Mouse (Mus musculus) gastrocnemius, postnatal 10 days (tissue): ENCODE measurements around the gene Gdf7. TPM values are rescaled to one million over a fixed set of nuclear protein-coding genes. Genes with fewer than 3 reads are reported as not detected.

Source experiments
- DNase-seq: peaks from one replicate; pipeline ENCODE4 v3.0.0; 2021; ENCODE audit warnings: mixed read lengths
- total RNA-seq, 2 experiments: library from RNA; stranded (reverse); gene quantifications; 2 replicates each; pipeline ENCODE4 v1.2.3; 2021

Gene Gdf7
- total RNA-seq, 2 experiments from 2014 or later = not detected

DNA sequence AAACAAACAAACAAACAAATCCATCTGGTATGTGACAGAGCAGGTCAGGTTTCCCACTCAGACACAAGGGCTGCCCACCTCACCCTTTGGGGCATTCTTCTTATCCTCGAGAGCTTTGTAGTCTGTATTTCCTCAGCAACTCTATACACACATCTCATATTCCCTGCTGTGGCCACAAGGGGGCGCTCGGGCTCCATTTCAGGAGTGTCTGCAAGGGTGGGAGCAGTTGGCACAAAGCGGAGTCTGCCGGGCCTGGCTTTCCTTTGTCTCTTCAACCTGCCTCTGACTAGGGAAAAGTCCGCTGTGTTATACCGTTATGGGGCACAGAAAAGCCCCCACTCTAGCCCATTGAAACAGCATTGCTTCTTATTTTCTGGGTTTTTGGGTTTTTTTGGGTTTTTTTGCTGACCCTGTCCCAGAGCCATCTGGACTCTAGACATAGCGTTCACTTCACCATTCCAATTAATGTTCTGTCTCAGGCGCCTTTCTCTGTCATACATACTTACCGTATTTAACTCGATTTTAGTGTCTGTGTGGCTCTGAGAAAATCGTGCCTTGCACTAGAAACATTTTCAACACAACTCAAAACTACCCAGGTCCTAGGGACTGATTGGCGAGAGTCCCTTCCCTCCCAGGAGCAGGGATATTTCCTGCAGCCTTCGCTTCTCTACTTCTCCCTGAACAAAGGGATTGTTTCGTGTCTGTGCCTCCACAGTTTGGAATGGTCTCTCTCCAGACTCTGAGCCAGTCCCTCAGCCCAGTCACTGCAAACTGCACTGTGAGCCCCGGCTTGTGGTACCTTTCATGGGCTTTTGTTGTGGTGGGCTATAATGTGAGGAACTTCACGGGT, 25.3 kb upstream of the Gdf7 start:
- DNase-seq = peak; percentile 97

DNA sequence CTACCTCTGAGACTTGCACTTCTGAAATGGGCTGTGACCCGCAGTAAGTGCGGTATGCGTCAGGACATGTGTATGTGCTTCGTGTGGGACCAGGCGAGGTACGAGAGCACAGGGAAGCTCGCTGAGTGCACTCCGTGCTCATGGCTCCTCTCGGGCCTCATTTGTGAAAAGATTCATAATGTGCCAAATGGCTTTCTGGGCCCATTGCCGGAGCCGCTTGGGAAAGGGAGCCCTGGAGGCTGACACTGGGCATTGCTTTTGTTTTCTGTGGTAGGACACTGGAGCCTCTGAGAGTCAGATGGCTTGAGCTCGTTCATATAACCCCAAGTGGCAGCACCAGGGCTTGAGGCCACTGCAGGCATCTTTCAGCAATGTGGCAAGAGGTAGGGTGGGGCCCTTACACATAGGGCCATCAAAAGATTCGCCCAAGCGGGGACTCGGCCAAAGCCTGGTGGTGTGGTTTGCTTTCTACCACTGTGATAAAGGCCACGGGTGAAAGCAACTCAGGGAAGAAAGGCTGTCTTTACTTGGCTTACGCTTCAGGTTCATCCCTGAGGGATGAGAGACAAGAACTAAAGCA, 24.3 kb upstream of the Gdf7 start:
- no peak for DNase-seq

DNA sequence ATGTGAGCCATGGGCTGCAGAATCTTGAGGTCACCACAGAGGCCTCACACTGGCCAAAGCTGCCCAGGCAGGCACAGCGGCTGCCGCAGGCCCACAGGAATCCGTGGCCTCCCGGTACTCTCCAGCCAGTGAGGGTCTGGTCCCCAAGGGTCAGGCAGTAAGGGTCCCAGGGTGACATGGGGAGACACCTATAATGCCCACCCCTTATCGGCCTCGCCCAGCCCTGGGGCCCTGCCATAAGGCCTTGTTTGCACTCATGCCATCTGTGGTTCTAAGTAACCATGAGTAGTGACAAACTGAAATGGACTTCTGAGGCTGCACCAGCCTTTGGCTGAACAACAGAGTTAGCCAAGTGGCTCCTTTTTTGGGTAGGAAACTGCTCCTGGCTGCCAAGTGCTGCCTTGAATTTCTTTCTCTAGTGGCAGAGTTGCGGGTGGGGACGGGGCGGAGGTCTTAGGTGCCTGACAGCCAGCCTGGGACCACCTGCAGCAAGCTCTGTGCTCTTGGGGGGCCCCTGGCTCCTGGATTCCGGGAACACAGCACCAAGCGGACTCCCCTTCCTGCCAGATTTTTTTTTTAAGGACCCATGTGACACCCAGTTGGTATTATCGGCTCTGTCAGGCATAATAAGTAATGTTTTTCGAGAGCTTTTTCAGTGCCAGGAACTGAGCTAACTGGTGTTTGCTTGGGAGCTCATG, 23.6 kb upstream of the Gdf7 start:
- no peak for DNase-seq

GRCm38 (mm10) chr12:8324086-8324485, 22.3 kb upstream of the Gdf7 start:
- DNase-seq = no peak

DNA sequence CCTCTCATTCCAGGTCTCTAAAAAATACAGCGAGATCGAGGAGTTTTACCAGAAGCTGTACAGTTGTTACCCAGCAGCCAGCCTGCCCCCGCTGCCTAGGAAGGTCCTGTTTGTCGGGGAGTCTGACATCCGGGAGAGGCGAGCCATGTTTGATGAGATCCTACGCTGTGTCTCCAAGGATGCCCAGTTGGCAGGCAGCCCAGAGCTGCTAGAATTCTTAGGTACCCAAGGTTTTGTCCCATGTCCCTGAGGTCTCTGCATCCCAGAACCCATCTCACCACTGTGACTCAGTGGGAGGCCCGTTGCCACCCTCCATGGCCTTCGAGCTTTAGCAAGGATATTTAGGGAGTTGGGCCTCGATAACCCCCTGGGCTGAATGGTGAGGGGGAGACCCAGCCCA, 19.8 kb upstream of the Gdf7 start:
- DNase-seq = no peak

GRCm38 (mm10) chr12:8320084-8320713, 18.4 kb upstream of the Gdf7 start:
- DNase-seq = peak; percentile 91

- no peak for DNase-seq
Observed at GRCm38 (mm10) chr12:8316541-8316940, 14.8 kb upstream of the Gdf7 start.

- DNase-seq = no peak
Observed at GRCm38 (mm10) chr12:8313773-8314172, 12.0 kb upstream of the Gdf7 start.

DNA sequence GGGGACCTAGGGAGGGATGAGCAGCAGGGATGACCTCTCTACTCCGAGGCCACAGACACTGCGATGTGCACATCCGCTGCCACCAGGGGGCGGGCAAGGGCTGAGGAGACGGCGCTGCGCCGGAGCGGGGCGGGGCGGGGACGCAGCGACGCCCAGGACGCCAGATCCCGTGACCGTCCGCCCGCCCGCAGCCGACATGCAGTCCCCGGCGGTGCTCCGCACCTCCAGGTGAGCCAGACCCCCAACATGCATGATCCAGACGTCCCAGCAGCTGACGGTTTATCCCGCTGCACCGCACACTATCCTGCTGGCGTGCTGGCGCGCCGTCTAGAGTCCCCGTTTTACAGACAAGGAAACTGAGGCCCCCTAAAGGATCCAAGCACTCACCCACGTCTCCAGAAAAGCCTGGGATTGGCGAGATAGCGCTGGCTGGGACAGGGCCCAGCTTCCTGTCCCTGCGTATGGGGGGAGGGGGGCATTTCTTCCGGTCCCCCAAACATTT, 11.6 kb upstream of the Gdf7 start, which contains the start of gene Hs1bp3:
Hs1bp3 (plus strand) TSS at position 163 of the 502 bp plus-strand sequence.
- peak; percentile 96 for DNase-seq

DNA sequence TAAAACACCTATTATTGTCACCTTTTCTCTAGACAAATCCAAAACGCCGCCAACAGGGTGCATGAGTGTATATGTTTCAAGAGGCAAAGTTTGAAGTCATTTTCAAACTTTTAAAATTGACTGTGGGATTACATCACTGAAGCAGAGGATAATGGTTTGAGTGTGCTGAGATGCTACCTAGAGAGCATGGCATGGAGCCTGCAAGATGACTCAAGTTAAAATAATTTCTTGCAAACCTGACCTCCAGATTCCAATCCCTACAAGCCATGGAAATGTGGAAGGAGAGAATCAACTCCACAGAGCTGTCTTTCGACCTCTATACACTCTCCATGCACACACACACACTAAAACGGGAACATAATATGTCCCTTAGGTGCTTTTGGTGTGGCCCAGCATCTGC, 10.5 kb upstream of the Gdf7 start:
- no peak for DNase-seq

GRCm38 (mm10) chr12:8310992-8311391, 9.2 kb upstream of the Gdf7 start:
- DNase-seq = no peak

GRCm38 (mm10) chr12:8306910-8307309, 5.2 kb upstream of the Gdf7 start:
- DNase-seq = no peak

DNA sequence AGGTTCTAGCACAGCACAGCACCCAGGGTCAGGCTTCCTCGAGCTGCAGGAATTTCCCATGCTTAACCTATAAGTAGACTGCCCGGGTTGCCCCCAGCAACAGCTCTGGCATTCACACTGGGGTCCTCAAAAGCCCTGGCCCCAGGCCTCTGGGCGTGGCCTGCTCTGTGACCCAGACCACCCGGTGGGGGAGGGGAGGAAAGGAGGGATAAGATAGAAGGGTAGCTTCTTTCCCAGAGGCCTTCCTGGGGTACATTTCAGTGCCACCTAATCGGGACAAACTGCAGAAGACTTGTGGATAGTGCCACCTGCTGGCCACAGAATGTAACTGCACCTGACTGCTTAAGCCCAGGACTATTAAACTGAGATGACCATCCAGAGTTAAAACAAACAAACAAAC, 4.7 kb upstream of the Gdf7 start:
- peak; percentile 61 for DNase-seq

DNA sequence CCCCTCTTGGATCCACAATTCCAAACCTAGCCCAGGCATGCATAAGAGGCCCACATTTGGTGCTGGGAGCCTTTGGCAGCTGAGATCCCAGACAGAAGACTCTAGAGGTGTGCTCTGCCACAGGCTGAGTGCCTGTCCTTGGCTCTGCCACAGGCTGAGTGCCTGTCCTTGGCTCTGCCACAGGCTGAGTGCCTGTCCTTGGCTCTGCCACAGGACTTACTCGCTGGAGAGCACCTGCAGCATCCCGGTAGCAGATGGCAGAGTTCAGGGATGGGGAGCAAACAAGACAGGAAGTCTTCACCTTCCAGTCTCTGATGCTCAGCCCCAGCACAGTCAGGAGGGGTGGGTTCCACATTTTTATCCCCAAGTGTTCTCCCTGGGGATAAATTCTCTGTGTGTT, 3.5 kb upstream of the Gdf7 start:
- no peak for DNase-seq

GRCm38 (mm10) chr12:8301011-8301814, 541 bp downstream of the Gdf7 start:
- DNase-seq = no peak

GRCm38 (mm10) chr12:8300521-8300920, 1.2 kb downstream of the Gdf7 start:
- DNase-seq = no peak

- DNase-seq = no peak
Observed at GRCm38 (mm10) chr12:8300111-8300480, 1.7 kb downstream of the Gdf7 start.

GRCm38 (mm10) chr12:8299143-8300110, 2.3 kb downstream of the Gdf7 start:
- no peak for DNase-seq

DNA sequence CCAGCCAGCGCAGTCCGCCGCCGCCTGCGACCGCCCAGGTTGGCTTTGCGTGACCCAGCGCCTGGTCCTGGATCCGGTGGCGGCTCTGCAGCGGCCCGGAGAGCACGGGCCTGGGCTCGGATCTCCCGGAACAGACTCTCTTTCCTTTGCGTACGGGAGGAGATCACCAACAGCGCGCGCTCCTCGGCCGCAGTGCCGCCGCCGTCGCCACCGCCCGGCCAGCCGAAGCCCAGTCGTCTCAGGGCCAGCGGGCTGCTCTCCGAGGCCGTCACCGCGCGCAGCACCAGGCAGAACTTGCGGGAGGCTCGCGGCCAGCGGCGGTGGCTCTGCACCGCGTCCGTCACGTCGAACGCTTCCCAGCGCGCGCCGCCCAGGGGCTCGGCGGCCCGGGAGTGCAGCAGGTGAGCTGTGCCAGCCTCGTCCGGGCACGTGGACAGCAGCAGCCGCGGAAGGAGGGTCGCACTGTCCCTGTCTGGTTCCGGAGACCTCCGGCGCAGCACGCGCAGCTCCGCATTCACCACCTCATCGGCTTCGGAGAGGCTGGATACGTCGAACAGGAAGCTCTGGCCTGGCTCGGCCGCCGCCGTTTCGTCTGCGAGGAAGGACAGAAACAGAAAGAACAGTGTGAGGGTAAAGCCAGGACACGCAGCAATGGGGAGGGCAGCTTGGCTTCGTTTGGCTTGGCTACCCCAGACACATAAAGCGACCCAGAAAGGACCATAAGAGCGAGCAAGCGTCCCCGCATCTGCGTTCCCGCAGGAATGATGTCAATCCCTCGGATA, 3.2 kb downstream of the Gdf7 start:
- DNase-seq = no peak
